Mouse (Mus musculus): ENCODE measurements around the gene Ilf3.

DNA sequence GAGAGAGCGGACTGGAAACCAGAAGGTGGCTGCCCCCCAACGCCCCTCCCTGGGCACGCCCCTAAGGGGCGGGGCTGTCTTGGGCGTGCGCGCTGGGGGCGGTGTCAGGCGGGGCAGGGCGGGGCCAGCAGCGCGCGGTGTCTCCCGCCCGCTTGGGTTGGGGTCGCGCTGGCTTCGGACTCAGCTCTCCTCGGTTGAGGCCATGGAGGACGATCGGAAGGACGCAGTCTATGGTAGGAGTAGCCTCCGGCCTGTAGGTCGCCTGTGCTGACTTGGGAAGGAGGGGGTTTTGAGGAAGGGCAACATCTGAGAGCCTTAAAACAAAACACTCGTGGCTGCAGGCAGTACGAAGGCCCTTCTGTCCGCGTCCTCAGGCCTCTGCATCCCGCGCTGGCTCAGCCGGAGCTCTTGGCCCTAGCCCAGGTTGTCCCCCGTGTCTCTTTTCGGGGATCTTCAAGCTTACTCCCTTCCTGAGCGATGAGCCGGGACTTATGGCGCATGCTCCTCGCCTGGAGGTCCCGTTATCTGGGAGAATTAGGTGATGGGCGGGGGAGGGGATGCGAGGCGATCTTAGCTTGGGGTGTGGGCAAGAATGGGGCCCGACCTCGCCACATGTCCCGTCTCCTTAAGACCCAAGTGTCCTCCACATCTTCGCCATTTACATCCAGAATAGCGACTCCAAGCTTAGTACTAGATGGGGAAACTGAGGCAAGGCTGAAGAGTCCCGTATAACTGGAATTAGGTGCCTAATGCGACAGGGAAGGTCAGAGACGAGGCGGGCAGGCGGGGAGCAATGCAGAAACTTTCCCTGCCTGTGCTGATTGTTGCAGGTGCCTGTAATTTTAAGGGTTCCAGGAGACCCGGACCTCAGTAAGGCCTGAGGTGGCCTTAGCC lies 46.8 kb upstream of the Ilf3 start, which contains the start of gene Slc44a2:
- TF ChIP-seq CTCF (conservative IDR thresholded peaks at IDR 0.05; ENCODE audit: low read length) (no peak), POU5F1 (IDR thresholded peaks at IDR 0.05; ENCODE audit: borderline replicate concordance, low read length) (no peak), NANOG (IDR thresholded peaks at IDR 0.05; ENCODE audit: borderline replicate concordance, low read length) (no peak)
